Mouse (Mus musculus): ENCODE measurements around the gene Ddah2.

Ddah2 gene

DNA sequence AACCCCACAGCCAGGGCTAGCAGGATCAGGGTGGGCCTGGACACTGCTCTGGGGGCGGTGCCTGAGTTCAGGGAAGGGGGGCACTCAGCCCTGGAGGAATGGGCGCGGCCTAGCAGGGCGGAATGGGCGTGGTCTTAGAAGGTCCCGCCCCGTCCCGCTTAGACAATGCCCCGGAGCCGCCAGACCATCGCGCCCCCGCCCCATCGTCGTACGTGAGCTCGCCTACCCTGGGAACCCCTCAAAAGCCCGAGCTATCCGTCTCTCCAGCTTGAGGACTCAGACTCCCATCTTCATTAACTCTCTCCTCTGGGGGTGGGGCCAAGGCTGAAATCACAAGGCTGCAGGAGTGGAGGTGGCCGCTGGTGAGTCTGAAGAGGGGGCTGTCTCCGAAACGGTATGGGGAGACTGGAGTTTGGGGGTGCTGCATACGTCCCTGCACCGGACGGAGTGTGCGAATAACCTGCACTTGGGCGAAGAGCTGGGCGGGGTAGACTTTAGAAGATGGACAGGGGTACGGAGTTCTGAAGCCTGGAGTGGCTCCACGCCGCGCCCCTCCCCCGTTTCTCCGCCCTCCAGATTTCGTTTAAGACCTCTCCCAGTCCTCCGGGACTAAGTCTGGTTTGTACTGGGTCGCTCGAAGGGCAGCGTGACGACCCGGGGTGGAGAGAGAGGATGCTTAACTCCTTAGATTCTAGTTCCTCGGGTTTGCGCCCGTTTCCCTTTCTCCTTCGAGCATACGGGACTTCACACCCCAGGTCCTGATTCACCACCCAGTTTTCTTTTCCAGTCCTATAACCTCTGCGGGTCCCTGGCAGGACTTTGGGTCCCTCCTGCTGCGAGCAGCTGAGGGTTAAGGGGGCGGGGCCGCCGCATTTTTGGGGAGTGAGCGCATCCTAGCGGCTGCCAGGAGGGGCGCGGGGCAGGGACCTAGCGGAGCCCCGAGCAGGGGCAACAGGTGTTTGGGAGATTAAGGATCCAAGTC, at the start of gene Ddah2:
TSS of gene Ddah2 (plus strand) at position 125 of the 982 bp plus-strand sequence.
- peak; percentile 80 for DNase-seq (ENCODE audit: extremely low read depth, insufficient read length, low spot score)

GRCm38 (mm10) chr17:35009586-35009985, 49.2 kb upstream of the Ddah2 start:
- no peak for DNase-seq (ENCODE audit: extremely low read depth, insufficient read length, low spot score)

GRCm38 (mm10) chr17:35011440-35011839, 47.4 kb upstream of the Ddah2 start:
- DNase-seq (ENCODE audit: extremely low read depth, insufficient read length, low spot score): no peak

DNA sequence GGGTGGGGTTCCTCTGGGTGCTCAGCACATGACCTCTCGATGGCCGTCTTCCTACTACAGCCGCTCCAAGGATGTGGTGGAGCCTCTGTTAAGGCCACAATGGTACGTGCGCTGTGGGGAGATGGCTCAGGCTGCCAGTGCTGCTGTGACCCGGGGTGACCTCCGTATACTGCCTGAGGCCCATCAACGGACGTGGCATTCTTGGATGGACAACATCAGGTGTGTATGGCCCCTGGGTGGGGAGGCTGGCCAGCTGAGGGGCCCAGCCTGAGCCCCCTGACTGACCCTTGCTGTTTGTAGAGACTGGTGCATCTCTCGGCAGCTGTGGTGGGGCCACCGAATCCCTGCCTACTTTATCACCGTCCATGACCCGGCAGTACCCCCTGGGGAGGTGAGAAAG, 46.4 kb upstream of the Ddah2 start:
- no peak for DNase-seq (ENCODE audit: extremely low read depth, insufficient read length, low spot score)

GRCm38 (mm10) chr17:35013221-35013620, 45.6 kb upstream of the Ddah2 start:
- DNase-seq (ENCODE audit: extremely low read depth, insufficient read length, low spot score): no peak

- DNase-seq (ENCODE audit: extremely low read depth, insufficient read length, low spot score): no peak
Observed at GRCm38 (mm10) chr17:35015296-35015695, 43.5 kb upstream of the Ddah2 start.

GRCm38 (mm10) chr17:35016376-35016775, 42.5 kb upstream of the Ddah2 start, which contains the start of gene Vwa7:
Gene Vwa7 (plus strand): TSS chr17:35016579.
- peak; percentile 63 for DNase-seq (ENCODE audit: extremely low read depth, insufficient read length, low spot score)

GRCm38 (mm10) chr17:35016791-35017705, 41.8 kb upstream of the Ddah2 start:
- no peak for DNase-seq (ENCODE audit: extremely low read depth, insufficient read length, low spot score)

DNA sequence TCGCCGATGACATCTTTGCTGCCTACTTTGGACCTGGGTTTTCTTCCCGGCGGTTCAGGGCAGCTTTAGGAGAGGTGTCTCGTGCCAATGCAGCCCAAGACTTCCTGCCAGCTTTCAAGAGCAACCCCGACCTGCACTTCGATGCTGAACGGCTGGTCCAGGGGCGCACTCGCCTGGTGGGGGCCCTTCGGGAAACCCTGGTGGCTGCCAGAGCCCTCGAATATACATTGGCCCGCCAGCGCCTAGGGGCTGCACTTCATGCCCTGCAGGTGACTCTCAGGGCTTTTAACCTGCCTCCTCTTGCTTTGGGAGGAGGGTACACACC, 41.2 kb upstream of the Ddah2 start:
- no peak for DNase-seq (ENCODE audit: extremely low read depth, insufficient read length, low spot score)

DNA sequence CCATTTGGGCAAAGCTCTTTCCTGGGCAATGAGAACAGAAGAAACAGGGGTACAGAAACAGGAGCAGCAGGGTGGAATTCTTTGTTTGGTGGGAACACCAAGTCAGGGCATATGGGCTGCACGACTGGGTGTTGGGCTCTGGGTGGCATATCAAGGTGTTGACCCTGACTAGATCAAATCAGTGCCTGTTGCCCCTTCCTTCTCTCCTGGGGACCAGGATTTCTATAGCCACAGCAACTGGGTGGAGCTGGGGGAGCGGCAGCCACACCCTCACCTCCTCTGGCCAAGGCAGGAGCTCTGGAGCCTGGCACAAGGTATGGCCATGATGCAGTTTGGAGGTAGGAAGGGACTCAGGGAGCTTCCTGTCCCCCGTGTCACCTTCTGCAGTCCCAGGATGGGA, 40.7 kb upstream of the Ddah2 start:
- DNase-seq (ENCODE audit: extremely low read depth, insufficient read length, low spot score): no peak

GRCm38 (mm10) chr17:35019894-35020293, 38.9 kb upstream of the Ddah2 start:
- no peak for DNase-seq (ENCODE audit: extremely low read depth, insufficient read length, low spot score)

- DNase-seq (ENCODE audit: extremely low read depth, insufficient read length, low spot score): no peak
Observed at GRCm38 (mm10) chr17:35020551-35020950, 38.3 kb upstream of the Ddah2 start.

- peak; percentile 58 for DNase-seq (ENCODE audit: extremely low read depth, insufficient read length, low spot score)
Observed at GRCm38 (mm10) chr17:35021163-35021808, 37.5 kb upstream of the Ddah2 start.

GRCm38 (mm10) chr17:35021842-35022477, 36.9 kb upstream of the Ddah2 start:
- DNase-seq (ENCODE audit: extremely low read depth, insufficient read length, low spot score): no peak

GRCm38 (mm10) chr17:35022541-35023060, 36.2 kb upstream of the Ddah2 start:
- DNase-seq (ENCODE audit: extremely low read depth, insufficient read length, low spot score): no peak

- DNase-seq (ENCODE audit: extremely low read depth, insufficient read length, low spot score): no peak
Observed at GRCm38 (mm10) chr17:35023221-35023620, 35.6 kb upstream of the Ddah2 start.

DNA sequence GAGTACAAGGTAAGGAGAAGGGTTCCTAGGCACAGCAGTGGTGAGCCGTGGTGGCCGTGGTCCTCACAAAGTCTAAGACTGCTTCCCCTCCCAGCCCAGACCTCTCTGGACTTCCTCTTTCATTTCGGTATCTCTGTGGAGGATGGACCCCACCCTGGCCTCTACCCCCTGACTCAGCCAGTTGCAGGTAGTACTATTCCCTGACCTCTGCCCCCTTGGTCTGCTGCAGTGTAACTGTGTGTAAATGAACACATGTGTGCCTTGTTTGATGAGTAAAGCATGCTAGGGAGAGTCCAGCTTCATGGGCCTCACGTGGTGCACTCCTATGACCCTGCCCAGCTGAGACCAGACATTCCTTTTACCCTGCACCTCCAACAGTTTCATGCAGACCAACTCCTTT, 35.1 kb upstream of the Ddah2 start:
- DNase-seq (ENCODE audit: extremely low read depth, insufficient read length, low spot score): no peak

DNA sequence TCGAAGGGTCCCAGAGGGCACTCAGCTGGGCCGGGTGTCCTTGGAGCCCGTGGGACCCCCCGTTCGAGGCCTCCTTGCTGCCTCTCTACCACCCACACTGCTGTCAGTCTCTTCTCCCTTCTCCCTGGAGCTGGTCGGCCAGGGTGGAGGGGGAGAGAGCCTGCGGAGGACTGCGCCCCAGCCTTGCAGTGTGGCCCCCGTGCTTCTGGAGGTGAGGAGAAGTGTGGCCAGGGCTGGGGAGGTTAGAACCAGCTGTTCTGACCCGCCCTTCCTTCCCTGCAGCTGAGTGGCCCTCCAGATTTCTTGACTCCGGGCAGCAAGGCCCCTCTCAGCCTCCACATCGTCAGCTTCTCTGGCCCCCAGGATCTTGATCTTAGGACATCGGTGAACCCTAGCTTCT, 34.6 kb upstream of the Ddah2 start:
- DNase-seq (ENCODE audit: extremely low read depth, insufficient read length, low spot score): no peak

DNA sequence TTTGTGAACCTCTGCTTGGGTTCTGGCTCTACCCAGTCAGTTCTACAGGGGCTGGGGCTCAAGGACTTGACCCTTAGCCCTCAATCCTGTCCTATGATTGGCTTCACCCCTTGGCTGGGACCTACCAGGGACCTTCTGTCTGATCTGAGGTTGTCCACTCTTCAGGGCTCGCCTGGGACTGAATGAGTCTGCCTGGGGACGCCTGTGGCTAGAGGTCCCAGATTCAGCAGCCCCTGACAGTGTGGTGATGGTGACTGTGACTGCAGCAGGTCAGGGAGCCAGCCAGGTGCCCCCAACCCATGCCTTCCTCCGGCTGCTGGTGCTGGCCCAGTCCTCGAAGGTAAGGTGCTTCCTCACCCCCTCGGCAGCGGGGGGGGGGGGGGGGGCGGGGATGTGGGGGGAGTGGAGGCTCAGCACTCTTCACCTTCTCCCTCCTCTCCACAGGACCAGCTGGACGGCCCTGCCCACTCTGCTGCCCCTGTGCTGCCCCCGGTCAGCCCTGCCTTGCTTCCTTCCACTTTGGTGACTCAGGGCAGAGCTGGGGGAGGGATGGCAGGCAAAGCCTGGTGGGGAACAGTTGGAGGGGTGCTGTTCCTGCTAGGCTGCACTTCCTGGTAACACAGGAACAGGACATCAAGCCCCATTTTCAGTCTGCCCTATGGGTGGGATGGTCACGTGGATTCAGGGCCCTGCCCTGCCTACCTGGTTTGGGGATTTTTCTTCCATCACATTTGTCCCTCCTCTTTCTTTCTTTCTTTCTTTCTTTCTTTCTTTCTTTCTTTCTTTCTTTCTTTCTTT, 33.9 kb upstream of the Ddah2 start:
- DNase-seq (ENCODE audit: extremely low read depth, insufficient read length, low spot score): no peak

Data from 3134 (cell line).